Mouse (Mus musculus): ENCODE data around the gene Tmem170b.

Tmem170b gene

GRCm38 (mm10) chr13:41605099-41606010, at the start of gene Tmem170b:
Gene Tmem170b, plus strand, starts transcription at chr13:41605907.
- CTCF ChIA-PET, result interaction anchor here (0.8 kb wide), 1 partner anchor 291 kb away, joined by 5 read pairs; no protein-coding TSS in a partner anchor

- CTCF ChIA-PET, result no interaction called here
These were observed 44.7 kb upstream of the Tmem170b start for GRCm38 (mm10) chr13:41561024-41561423.

GRCm38 (mm10) chr13:41568421-41568820, 37.3 kb upstream of the Tmem170b start:
- CTCF ChIA-PET, result no interaction called here

GRCm38 (mm10) chr13:41568926-41569325, 36.8 kb upstream of the Tmem170b start:
- CTCF ChIA-PET, result no interaction called here

GRCm38 (mm10) chr13:41569776-41570175, 35.9 kb upstream of the Tmem170b start:
- CTCF ChIA-PET, result no interaction called here

- CTCF ChIA-PET, result interaction anchor here (0.6 to 1.8 kb wide), 4 partner anchors 75 to 291 kb away, joined by 3 to 7 read pairs (median 3); no protein-coding TSS in a partner anchor
These were observed 34.0 kb upstream of the Tmem170b start for GRCm38 (mm10) chr13:41571368-41572350.

GRCm38 (mm10) chr13:41572351-41572735, 33.4 kb upstream of the Tmem170b start:
- CTCF ChIA-PET, result interaction anchor here (0.7 to 1.8 kb wide), 5 partner anchors 74 to 292 kb away, joined by 3 to 7 read pairs (median 5); no protein-coding TSS in a partner anchor

- CTCF ChIA-PET, result interaction anchor here (0.6 to 1.8 kb wide), 5 partner anchors 243 to 289 kb away, joined by 3 to 8 read pairs (median 5); no protein-coding TSS in a partner anchor
These were observed 32.4 kb upstream of the Tmem170b start for GRCm38 (mm10) chr13:41573126-41573846.

GRCm38 (mm10) chr13:41581058-41581457, 24.6 kb upstream of the Tmem170b start:
- CTCF ChIA-PET, result interaction anchor here (0.7 kb wide), 1 partner anchor 28 kb away, joined by 4 read pairs; no protein-coding TSS in a partner anchor

- CTCF ChIA-PET, result interaction anchor here (0.6 kb wide), 1 partner anchor 1237 kb away, joined by 15 read pairs; no protein-coding TSS in a partner anchor
These were observed 21.9 kb upstream of the Tmem170b start for GRCm38 (mm10) chr13:41583666-41584357.

GRCm38 (mm10) chr13:41584358-41584680, 21.4 kb upstream of the Tmem170b start:
- CTCF ChIA-PET, result interaction anchor here (0.6 kb wide), 1 partner anchor 1237 kb away, joined by 15 read pairs; no protein-coding TSS in a partner anchor

- CTCF ChIA-PET, result interaction anchor here (0.6 kb wide), 1 partner anchor 1236 kb away, joined by 15 read pairs; no protein-coding TSS in a partner anchor
These were observed 20.8 kb upstream of the Tmem170b start for GRCm38 (mm10) chr13:41584896-41585295.

- CTCF ChIA-PET, result no interaction called here
These were observed 9.0 kb upstream of the Tmem170b start for GRCm38 (mm10) chr13:41596678-41597077.

GRCm38 (mm10) chr13:41599977-41600376, 5.7 kb upstream of the Tmem170b start:
- CTCF ChIA-PET, result interaction anchor here (0.7 kb wide), 1 partner anchor 24 kb away, joined by 3 read pairs; no protein-coding TSS in a partner anchor

- CTCF ChIA-PET, result no interaction called here
These were observed 4.7 kb upstream of the Tmem170b start for GRCm38 (mm10) chr13:41601056-41601455.

GRCm38 (mm10) chr13:41603921-41604466, 1.7 kb upstream of the Tmem170b start:
- CTCF ChIA-PET, result interaction anchor here (0.7 kb wide), 2 partner anchors 220 to 308 kb away, joined by 3 to 4 read pairs; no protein-coding TSS in a partner anchor

GRCm38 (mm10) chr13:41606081-41607000, 634 bp downstream of the Tmem170b start:
- CTCF ChIA-PET, result no interaction called here

GRCm38 (mm10) chr13:41607589-41607988, 1.9 kb downstream of the Tmem170b start:
- CTCF ChIA-PET, result no interaction called here

- CTCF ChIA-PET, result interaction anchor here (0.5 to 1.1 kb wide), 2 partner anchors 11 to 27 kb away, joined by 3 to 4 read pairs; no protein-coding TSS in a partner anchor
These were observed 2.9 kb downstream of the Tmem170b start for GRCm38 (mm10) chr13:41608559-41608958.

Data from spleen, embryonic (tissue).